ENCODE assay signal across 24 mouse cellular contexts in the genomic region with DNA sequence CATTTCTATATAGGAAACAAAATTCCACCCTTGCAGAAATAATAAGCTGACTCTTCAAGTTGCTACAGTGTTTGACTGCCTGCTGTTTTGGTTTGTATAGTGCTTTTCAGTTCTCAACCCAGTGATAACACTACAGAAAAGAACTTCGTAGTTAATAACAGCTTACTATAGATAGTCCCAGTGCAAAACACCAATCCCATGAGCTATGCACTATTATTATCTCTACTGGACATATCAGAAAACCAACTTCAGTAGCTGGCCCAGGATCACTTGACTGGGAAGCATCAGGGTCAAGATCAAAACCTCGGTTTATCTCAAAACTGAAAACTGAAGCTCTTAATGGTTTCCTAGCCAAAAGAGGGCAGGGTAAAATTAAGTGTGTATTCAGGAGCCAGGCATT. TPM values are rescaled to one million over a fixed set of nuclear protein-coding genes. Genes with fewer than 3 reads are reported as not detected.
DNase-seq lines count a peak whose midpoint lies in the region; ATAC-seq and TF ChIP-seq lines count a peak whose summit lies in the region.
"Had no signal": no experiment of that assay in that cellular context is flagged by ENCODE, and none has a peak within 500 bp of the region (broad histone marks: within the 10 kb centered on the region; RNA-seq: fewer than 3 reads in every experiment).

No protein-coding gene starts in this region.

- no peak overlapping the region for H3K4me2 ChIP-seq in forebrain, embryonic 14.5 days (ENCODE audit: low read length)
- no peak overlapping the region for H3K4me2 ChIP-seq in forebrain, embryonic 16.5 days (ENCODE audit: low read length)
- H3K4me2 ChIP-seq in heart, embryonic 14.5 days (ENCODE audit: low read length): 0 out of 2 replicates have a peak overlapping the region, but pooled peaks have one; percentile 3
- H3K4me2 ChIP-seq in myocyte (ENCODE audit: low read depth): peak overlapping the region; percentile 78
- H3K4me2 ChIP-seq: embryonic facial prominence, embryonic 13.5 days; forebrain, embryonic 12.5 days; hindbrain, embryonic 14.5 days; stomach, embryonic 15.5 days had no signal

- intact Hi-C loops in heart, postnatal 36 days (cut with DNase I): no loop called here

- no peak overlapping the region for H3K9ac ChIP-seq in forebrain, embryonic 14.5 days (ENCODE audit: low read length)
- no peak overlapping the region for H3K9ac ChIP-seq in forebrain, embryonic 16.5 days (replicated peaks; ENCODE audit: low read depth, low read length)
- no peak overlapping the region for H3K9ac ChIP-seq in heart, embryonic 14.5 days (ENCODE audit: low read length)
- H3K9ac ChIP-seq: embryonic facial prominence, embryonic 13.5 days; forebrain, embryonic 12.5 days; hindbrain, embryonic 14.5 days; stomach, embryonic 15.5 days had no signal

- no peak overlapping the region for H3ac ChIP-seq in myocyte (ENCODE audit: control insufficient read depth, insufficient read length)

- TF ChIP-seq POLR2A in myocyte (IDR thresholded peaks at IDR 0.05; ENCODE audit: insufficient read length, low read depth): no peak

- 56% methylated on average over 2 of the region's 2 CpGs for WGBS in forebrain, embryonic 14.5 days
- WGBS in forebrain, embryonic 16.5 days: 55% methylated on average over 2 of the region's 2 CpGs
- WGBS in heart, embryonic 14.5 days: 21% methylated on average over 2 of the region's 2 CpGs

- peak; percentile 25 for DNase-seq in forebrain, embryonic 14.5 days (ENCODE audit: low spot score)
- no peak for DNase-seq in heart, postnatal 36 days
- peak; percentile 14 for DNase-seq in brain, adult 2 months (ENCODE audit: low read depth, low spot score)
- DNase-seq in cerebellum, postnatal 14 days: no peak
- DNase-seq: cerebellum, adult 9-10 months; kidney, adult 8-10 months; kidney, postnatal 14 days; left cerebral cortex, postnatal 4 days; lung, adult 18-20 months; lung, postnatal 14 days; midbrain, embryonic 14.5 days; right cerebral cortex, postnatal 14 days; thymus, adult 18-20 months; thymus, postnatal 4 days had no signal

- no peak overlapping the region for H3K27ac ChIP-seq in forebrain, embryonic 14.5 days (ENCODE audit: low read depth, low read length)
- H3K27ac ChIP-seq in forebrain, embryonic 16.5 days (ENCODE audit: low read length): no peak overlapping the region
- peak overlapping the region; percentile 41 to 64 for H3K27ac ChIP-seq in heart, embryonic 14.5 days (replicated peaks in 1 of 2; ENCODE audit: control insufficient read depth in 1 of 2, insufficient read depth in 1 of 2, low read depth in 2 of 2, low read length in 2 of 2)
- H3K27ac ChIP-seq: embryonic facial prominence, embryonic 13.5 days; forebrain, embryonic 12.5 days; hindbrain, embryonic 14.5 days; left cerebral cortex, adult 2 months; stomach, embryonic 15.5 days had no signal

- no peaks in the 10 kb centered on the region for H3K9me3 ChIP-seq in forebrain, embryonic 14.5 days (replicated peaks; ENCODE audit: control insufficient read depth, low read length)
- H3K9me3 ChIP-seq in forebrain, embryonic 16.5 days (ENCODE audit: control insufficient read depth, low read length): no peaks in the 10 kb centered on the region
- H3K9me3 ChIP-seq in heart, embryonic 14.5 days (ENCODE audit: control insufficient read depth, low read length): no peaks in the 10 kb centered on the region
- H3K9me3 ChIP-seq: forebrain, embryonic 12.5 days; megakaryocyte, embryonic 14.5 days; stomach, embryonic 15.5 days had no signal

- no peaks in the 10 kb centered on the region for H3K36me3 ChIP-seq in forebrain, embryonic 14.5 days (ENCODE audit: control insufficient read depth, insufficient read depth, low read length)
- H3K36me3 ChIP-seq in forebrain, embryonic 16.5 days (ENCODE audit: control insufficient read depth, insufficient read depth): no peaks in the 10 kb centered on the region
- no peaks in the 10 kb centered on the region for H3K36me3 ChIP-seq in heart, embryonic 14.5 days (ENCODE audit: control insufficient read depth, insufficient read depth, low read length)
- H3K36me3 ChIP-seq in myocyte (ENCODE audit: control insufficient read depth, insufficient read depth): no peaks in the 10 kb centered on the region
- H3K36me3 ChIP-seq: embryonic facial prominence, embryonic 13.5 days; forebrain, embryonic 12.5 days; stomach, embryonic 15.5 days had no signal

- no peaks in the 10 kb centered on the region for H3K79me2 ChIP-seq in myocyte (ENCODE audit: control insufficient read depth, insufficient read depth)

- no peak for ATAC-seq in forebrain, embryonic 14.5 days
- ATAC-seq in forebrain, embryonic 16.5 days: no peak
- ATAC-seq in heart, embryonic 14.5 days (ENCODE audit: insufficient number of reproducible peaks, insufficient read depth, low FRiP score, low read depth): peak; percentile 26; the same call in 1 of the 2 replicates

- no peaks in the 10 kb centered on the region for H3K4me1 ChIP-seq in forebrain, embryonic 14.5 days (ENCODE audit: control insufficient read depth, insufficient read depth, low read length)
- no peaks in the 10 kb centered on the region for H3K4me1 ChIP-seq in forebrain, embryonic 16.5 days (replicated peaks; ENCODE audit: control insufficient read depth, insufficient read depth, low read length)
- H3K4me1 ChIP-seq in heart, embryonic 14.5 days (ENCODE audit: control insufficient read depth in 2 of 2, insufficient read depth in 2 of 2, low read length in 2 of 2): peaks cover 2 to 26% of the 10 kb centered on the region in 2 experiments; a peak in 3 of 4 replicates
- H3K4me1 ChIP-seq: forebrain, embryonic 12.5 days; stomach, embryonic 15.5 days had no signal

- H3K4me3 ChIP-seq in forebrain, embryonic 14.5 days (ENCODE audit: low read depth, low read length): no peak overlapping the region
- no peak overlapping the region for H3K4me3 ChIP-seq in forebrain, embryonic 16.5 days (replicated peaks; ENCODE audit: low read length)
- no peak overlapping the region for H3K4me3 ChIP-seq in heart, embryonic 14.5 days (ENCODE audit: control insufficient read depth in 1 of 2, insufficient read depth in 1 of 2, low read depth in 1 of 2, low read length in 2 of 2)
- peak overlapping the region; percentile 4 for H3K4me3 ChIP-seq in myocyte
- H3K4me3 ChIP-seq: embryonic facial prominence, embryonic 13.5 days; forebrain, embryonic 12.5 days; left cerebral cortex, adult 2 months; megakaryocyte, embryonic 14.5 days; stomach, embryonic 15.5 days had no signal

- no peaks in the 10 kb centered on the region for H3K27me3 ChIP-seq in forebrain, embryonic 14.5 days (replicated peaks; ENCODE audit: control insufficient read depth, insufficient read depth, low read length)
- H3K27me3 ChIP-seq in forebrain, embryonic 16.5 days (replicated peaks; ENCODE audit: control insufficient read depth, insufficient read depth, low read length): no peaks in the 10 kb centered on the region
- no peaks in the 10 kb centered on the region for H3K27me3 ChIP-seq in heart, embryonic 14.5 days (ENCODE audit: control insufficient read depth, insufficient read depth, low read length)
- H3K27me3 ChIP-seq in myocyte (ENCODE audit: control insufficient read depth, insufficient read depth, insufficient read length): no peaks in the 10 kb centered on the region
- H3K27me3 ChIP-seq: CH12.LX; embryonic facial prominence, embryonic 13.5 days; stomach, embryonic 15.5 days had no signal

TF ChIP-seq in myocyte, 11 proteins besides CTCF, POLR2A, EP300 and RAD21:
- TF ChIP-seq MAX (IDR thresholded peaks at IDR 0.05; ENCODE audit: low read depth): no peak
- no peak for TF ChIP-seq CEBPB (IDR thresholded peaks at IDR 0.05; ENCODE audit: insufficient read depth, poor library complexity, severe bottlenecking)
- TF ChIP-seq TCF3 (IDR thresholded peaks at IDR 0.05; ENCODE audit: insufficient read length, low read depth): no peak
- TF ChIP-seq USF1 (IDR thresholded peaks at IDR 0.05; ENCODE audit: low read depth): no peak
- no peak for TF ChIP-seq TCF12 (IDR thresholded peaks at IDR 0.05; ENCODE audit: insufficient read depth, poor library complexity, severe bottlenecking)

RNA-seq across cellular contexts. Expression of a gene that starts 43.4 kb away (rescaled TPM):
- polyA plus RNA-seq in forebrain, embryonic 14.5 days (2014; fragmentation: Nextera tagmentation; extraction: Ambion mirVana): 208 and 211 TPM in 2 replicates
- 170 and 199 TPM in 2 replicates for polyA plus RNA-seq in forebrain, embryonic 16.5 days (2015; fragmentation: Nextera tagmentation; extraction: Ambion mirVana)
- 225 and 230 TPM in 2 replicates for polyA plus RNA-seq in heart, embryonic 14.5 days (2014; fragmentation: Nextera tagmentation; extraction: Ambion mirVana)
- 100 to 1,000 TPM; 117 to 129 TPM for total RNA-seq in heart, postnatal 36 days (2021)
- 76.8 TPM for polyA plus RNA-seq in myocyte (2012; fragmentation: generic; extraction: Trizol)

Comparison
In these comparisons a context has a peak if more than half of its experiments do, and no peak if none do; other contexts are left out.
1. DNase-seq: peak in forebrain, embryonic 14.5 days (single experiment) and brain, adult 2 months (single experiment); none in heart, postnatal 36 days (0 of 2) and cerebellum, postnatal 14 days (0 of 2).
2. H3K27ac ChIP-seq: peak in heart, embryonic 14.5 days (2 of 2); none in forebrain, embryonic 14.5 days (single experiment) and forebrain, embryonic 16.5 days (single experiment).
3. H3K4me2 ChIP-seq: peak in heart, embryonic 14.5 days (single experiment) and myocyte (single experiment); none in forebrain, embryonic 14.5 days (single experiment) and forebrain, embryonic 16.5 days (single experiment).